Mouse (Mus musculus) liver, postnatal 0 days (tissue): ENCODE results near the gene D11Wsu47e. TPM values are rescaled to one million over a fixed set of nuclear protein-coding genes. Genes with fewer than 3 reads are reported as not detected.

Source experiments
- ATAC-seq: fragments of 200-750 bp; cut with Nextera tagmentation; 2 replicates; pipeline ENCODE4 v1.8.0; 2017; ENCODE audit warnings: mild to moderate bottlenecking, moderate library complexity
- DNase-seq: peaks from one replicate; pipeline ENCODE4 v3.0.0-alpha.2; 2016
- H3K27ac ChIP-seq: fragments of 300-500 bp; sonication (generic); 2 replicates; pipeline ENCODE4 v1.5.1; 2014; ENCODE audit warnings: antibody characterized with exemption, moderate library complexity, mild to moderate bottlenecking, low read depth
- H3K27me3 ChIP-seq: fragments of 300-500 bp; sonication (generic); 2 replicates; pipeline ENCODE4 v1.6.1; 2014; ENCODE audit warnings: low read length, control low read depth, mixed read lengths; ENCODE audit not compliant: insufficient read depth
- H3K36me3 ChIP-seq: fragments of 300-500 bp; sonication (generic); replicated peaks from 2 replicates; pipeline ENCODE4 v1.6.1; 2014; ENCODE audit warnings: mild to moderate bottlenecking, control low read depth, low read length, moderate library complexity, mixed read lengths; ENCODE audit not compliant: insufficient read depth
- H3K4me1 ChIP-seq: fragments of 300-500 bp; sonication (generic); 2 replicates; pipeline ENCODE4 v1.6.1; 2014; ENCODE audit warnings: antibody characterized with exemption, mild to moderate bottlenecking, control low read depth; ENCODE audit not compliant: insufficient read depth
- H3K4me2 ChIP-seq: fragments of 300-500 bp; sonication (generic); 2 replicates; pipeline ENCODE4 v1.6.1; 2014; ENCODE audit warnings: low read depth, mild to moderate bottlenecking, low read length, moderate library complexity, mixed read lengths
- H3K4me3 ChIP-seq: fragments of 300-500 bp; sonication (generic); 2 replicates; pipeline ENCODE4 v1.5.1; 2014; ENCODE audit warnings: low read depth, low read length
- H3K9ac ChIP-seq: fragments of 300-500 bp; sonication (generic); replicated peaks from 2 replicates; pipeline ENCODE4 v1.6.1; 2014; ENCODE audit warnings: mild to moderate bottlenecking, moderate library complexity
- H3K9me3 ChIP-seq: fragments of 300-500 bp; sonication (generic); 2 replicates; pipeline ENCODE4 v1.6.1; 2016; ENCODE audit warnings: mild to moderate bottlenecking, control low read depth, low read length, mixed read lengths
- CTCF ChIP-seq: sonication (generic); IDR thresholded peaks from 2 replicates; pipeline ENCODE4 v1.5.1; 2016; ENCODE audit warnings: antibody characterized with exemption, low read depth
- EP300 ChIP-seq: IDR thresholded peaks from 2 replicates; pipeline ENCODE4 v1.6.1; 2016; ENCODE audit warnings: antibody characterized with exemption, low read depth, mild to moderate bottlenecking
- WGBS: fragments of 180-500 bp; shearing (Covaris S2); extraction: QIAGEN DNeasy Blood & Tissue Kit; methylation state at CpG from one replicate; pipeline ENCODE4 v1.1.7; 2014; ENCODE audit not compliant: insufficient replicate concordance; 5-methylcytosine and 5-hydroxymethylcytosine counted together
- polyA plus RNA-seq: library from polyadenylated mRNA; unstranded; fragments of >200 nt; fragmentation: Nextera tagmentation; extraction: Ambion mirVana; gene quantifications from 2 replicates; pipeline ENCODE4 v1.2.1, GENCODE M21; 2015

D11Wsu47e gene
- polyA plus RNA-seq, 1 experiment from 2014 or later, result 4.6 TPM

GRCm38 (mm10) chr11:113739213-113739612 lies 55.0 kb downstream of the D11Wsu47e start:
- Histone ChIP-seq H3K9ac (no peak overlapping the region), H3K27ac (no peak overlapping the region), H3K4me1 (peaks cover 34% of the 10 kb centered on the region), H3K4me2 (no peak overlapping the region), H3K27me3 (no peaks in the 10 kb centered on the region), H3K4me3 (no peak overlapping the region), H3K9me3 (peaks cover 7% of the 10 kb centered on the region), H3K36me3 (peaks cover 13% of the 10 kb centered on the region)
- no peak for DNase-seq
- TF ChIP-seq EP300 (no peak), CTCF (no peak)
- 72% methylated on average over 8 of the region's 8 CpGs for WGBS
- no peak for ATAC-seq

DNA sequence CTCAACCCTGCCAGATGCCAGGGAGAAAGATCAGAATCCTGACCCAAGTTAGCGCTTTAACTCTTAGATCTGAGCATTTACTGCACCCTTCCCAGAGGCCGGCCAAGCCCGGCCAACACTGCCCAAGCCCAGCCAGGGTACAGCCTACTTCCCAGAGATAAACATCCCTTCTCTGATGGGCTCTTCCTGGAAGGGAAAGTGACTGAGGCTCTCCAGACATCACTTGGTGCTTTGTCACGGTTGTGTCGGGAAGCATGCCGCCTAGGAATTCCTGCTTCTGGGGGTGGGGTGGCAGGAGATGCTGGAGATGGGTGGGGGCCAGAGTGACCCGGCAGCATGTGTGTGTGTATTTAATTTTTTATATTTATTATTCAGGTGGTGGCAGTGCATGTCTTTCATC lies 55.9 kb downstream of the D11Wsu47e start:
- H3K4me1 ChIP-seq, result peaks cover 25% of the 10 kb centered on the region
- peaks cover 7% of the 10 kb centered on the region for H3K9me3 ChIP-seq
- H3K4me3 ChIP-seq, result no peak overlapping the region
- 74% methylated on average over 7 of the region's 7 CpGs for WGBS
- TF ChIP-seq CTCF, result no peak
- TF ChIP-seq EP300, result no peak
- no peak overlapping the region for H3K27ac ChIP-seq
- ATAC-seq (no peak), DNase-seq (no peak)
- H3K9ac ChIP-seq, result 0 out of 2 replicates have a peak overlapping the region, but pooled peaks have one; percentile 4
- H3K36me3 ChIP-seq, result peaks cover 13% of the 10 kb centered on the region
- no peak overlapping the region for H3K4me2 ChIP-seq
- H3K27me3 ChIP-seq, result no peaks in the 10 kb centered on the region

DNA sequence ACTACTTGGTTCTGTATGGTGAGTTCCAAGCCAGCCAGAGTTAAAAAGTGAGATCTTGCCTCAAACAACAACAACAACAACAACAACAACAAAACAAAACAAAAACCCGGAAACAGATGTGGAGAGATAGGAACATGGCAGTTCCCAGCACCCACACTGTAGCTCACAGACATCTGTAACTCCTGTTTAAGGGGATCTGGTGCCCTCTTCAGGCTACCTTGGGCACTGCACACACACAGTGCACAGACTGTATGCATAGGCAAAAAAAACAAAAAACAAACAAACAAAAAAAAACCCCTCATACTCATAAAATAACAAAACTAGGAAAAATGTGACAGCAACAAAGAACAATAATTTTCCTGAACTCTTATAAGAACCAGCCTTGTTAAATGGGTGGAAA lies 58.8 kb downstream of the D11Wsu47e start:
- TF ChIP-seq EP300 (no peak), CTCF (peak; percentile 50)

More for the DNA sequence above, 58.8 kb downstream of the D11Wsu47e start:
- Histone ChIP-seq H3K9ac (no peak overlapping the region), H3K4me3 (no peak overlapping the region), H3K4me1 (peaks cover 22% of the 10 kb centered on the region), H3K4me2 (no peak overlapping the region), H3K27ac (no peak overlapping the region), H3K27me3 (no peaks in the 10 kb centered on the region), H3K36me3 (peaks cover 14% of the 10 kb centered on the region), H3K9me3 (peaks cover 7% of the 10 kb centered on the region)
- no peak for DNase-seq
- ATAC-seq, result no peak
- 86% methylated on average over 1 of the region's 1 CpGs for WGBS

Other genes with a start within 250 kb of the D11Wsu47e start
- gene Sstr2, start 65.1 kb upstream of the D11Wsu47e start, polyA plus RNA-seq, result 1.6 and 2.0 TPM in 2 replicates
- gene Cog1, start 35.2 kb upstream of the D11Wsu47e start, polyA plus RNA-seq, result 6.5 and 7.1 TPM in 2 replicates
- 10.2 and 10.9 TPM in 2 replicates for gene Slc39a11, start 34.3 kb upstream of the D11Wsu47e start, polyA plus RNA-seq
- gene Fam104a, start 257 bp upstream of the D11Wsu47e start, polyA plus RNA-seq, result 24.1 and 26.5 TPM in 2 replicates
- gene Cpsf4l, start 25.6 kb downstream of the D11Wsu47e start, polyA plus RNA-seq, result 0.38 and 0.46 TPM in 2 replicates
- 12.4 and 13.7 TPM in 2 replicates for gene Cdc42ep4, start 67.5 kb downstream of the D11Wsu47e start, polyA plus RNA-seq